Mouse (Mus musculus) urinary bladder, postnatal 14 days (tissue): ENCODE measurements around the gene Mlf1.

ENCODE experiments used
- DNase-seq: peaks from one replicate; pipeline ENCODE4 v3.0.0; 2021; ENCODE audit warnings: low spot score

Gene Mlf1

GRCm38 (mm10) chr3:67373872-67374271 is at the start of gene Mlf1:
Gene Mlf1 (plus strand): TSS chr3:67374097.
- peak; percentile 85 for DNase-seq

GRCm38 (mm10) chr3:67339558-67339957 is 34.3 kb upstream of the Mlf1 start:
- DNase-seq: no peak

GRCm38 (mm10) chr3:67340921-67341320 is 33.0 kb upstream of the Mlf1 start:
- no peak for DNase-seq

- DNase-seq: no peak
Measured at GRCm38 (mm10) chr3:67343004-67343662, 30.8 kb upstream of the Mlf1 start.

GRCm38 (mm10) chr3:67344599-67344998 is 29.3 kb upstream of the Mlf1 start:
- DNase-seq: peak; percentile 35

GRCm38 (mm10) chr3:67346674-67347073 is 27.2 kb upstream of the Mlf1 start:
- DNase-seq: no peak

- DNase-seq: no peak
Measured at GRCm38 (mm10) chr3:67351406-67352127, 22.3 kb upstream of the Mlf1 start.

GRCm38 (mm10) chr3:67352128-67352762 is 21.7 kb upstream of the Mlf1 start:
- DNase-seq: peak; percentile 36

GRCm38 (mm10) chr3:67352763-67353149 is 21.1 kb upstream of the Mlf1 start:
- DNase-seq: no peak

GRCm38 (mm10) chr3:67358376-67358775 is 15.5 kb upstream of the Mlf1 start:
- no peak for DNase-seq

- no peak for DNase-seq
Measured at GRCm38 (mm10) chr3:67366087-67366892, 7.6 kb upstream of the Mlf1 start.

- DNase-seq: no peak
Measured at GRCm38 (mm10) chr3:67367481-67367880, 6.4 kb upstream of the Mlf1 start.

GRCm38 (mm10) chr3:67369407-67370079 is 4.4 kb upstream of the Mlf1 start:
- no peak for DNase-seq

- DNase-seq: no peak
Measured at GRCm38 (mm10) chr3:67372194-67372593, 1.7 kb upstream of the Mlf1 start.

- DNase-seq: no peak
Measured at GRCm38 (mm10) chr3:67372781-67373180, 1.1 kb upstream of the Mlf1 start.

GRCm38 (mm10) chr3:67374360-67374778 is 472 bp downstream of the Mlf1 start:
- no peak for DNase-seq

GRCm38 (mm10) chr3:67375063-67375462 is 1.2 kb downstream of the Mlf1 start, which contains the start of gene Gm17402:
Gene Gm17402 (minus strand): TSS chr3:67375163.
- no peak for DNase-seq

- DNase-seq: no peak
Measured at GRCm38 (mm10) chr3:67378215-67378614, 4.3 kb downstream of the Mlf1 start.

GRCm38 (mm10) chr3:67429338-67429998 is 55.6 kb downstream of the Mlf1 start:
- no peak for DNase-seq

GRCm38 (mm10) chr3:67429999-67430380 is 56.1 kb downstream of the Mlf1 start, which contains the start of gene Gfm1:
Gene Gfm1 (plus strand): TSS chr3:67430096.
- DNase-seq: peak; percentile 85

GRCm38 (mm10) chr3:67434011-67434410 is 60.1 kb downstream of the Mlf1 start:
- DNase-seq: no peak
